Mouse (Mus musculus): ENCODE measurements around the gene Hexdc.

DNA sequence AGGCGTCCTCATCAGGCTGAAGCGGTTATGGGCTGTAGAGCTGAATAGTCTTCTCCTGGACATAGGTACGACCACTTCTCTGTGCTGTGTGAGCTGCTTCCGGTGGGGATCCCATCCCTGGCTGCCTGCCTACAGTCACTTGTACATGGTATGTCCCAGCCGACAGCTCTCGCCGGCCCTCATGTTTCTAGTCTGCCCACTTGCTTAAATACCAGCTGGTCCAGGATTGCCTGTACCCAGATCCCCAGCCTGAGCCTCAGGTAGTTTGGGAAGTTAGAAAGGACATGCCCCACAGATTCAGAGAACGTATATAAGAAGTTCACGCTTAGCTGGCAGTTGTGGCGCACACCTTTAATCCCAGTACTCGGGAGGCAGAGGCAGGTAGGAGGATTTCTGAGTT is 15.5 kb downstream of the Hexdc start:
- TF ChIP-seq CTCF (IDR thresholded peaks at IDR 0.05; ENCODE audit: extremely low read depth, insufficient read depth, low read length) (no peak), POLR2A (IDR thresholded peaks at IDR 0.05; ENCODE audit: extremely low read depth, insufficient read depth, low read length) (no peak)

All from cortical plate, adult 2 months (tissue).